Mouse (Mus musculus): ENCODE results near the gene Pfdn2. TPM values are rescaled to one million over a fixed set of nuclear protein-coding genes. Genes with fewer than 3 reads are reported as not detected.

The Pfdn2 gene
- polyA plus RNA-seq, 1 experiment from 2014 or later, result 42.2 TPM

Other genes starting within 250 kb of the Pfdn2 start
- gene Cfap126, start 231.8 kb upstream of the Pfdn2 start, polyA plus RNA-seq (2014; fragmentation: Nextera tagmentation; extraction: Ambion mirVana), result 3.0 and 4.7 TPM in 2 replicates
- 622 and 642 TPM in 2 replicates for gene Sdhc, start 195.1 kb upstream of the Pfdn2 start, polyA plus RNA-seq (2014; fragmentation: Nextera tagmentation; extraction: Ambion mirVana)
- gene Mpz, start 195.0 kb upstream of the Pfdn2 start, polyA plus RNA-seq (2014; fragmentation: Nextera tagmentation; extraction: Ambion mirVana), result not detected in 2 replicates
- 58.8 TPM in 2 replicates for gene Pcp4l1, start 149.4 kb upstream of the Pfdn2 start, polyA plus RNA-seq (2014; fragmentation: Nextera tagmentation; extraction: Ambion mirVana)
- gene Nr1i3, start 131.7 kb upstream of the Pfdn2 start, polyA plus RNA-seq (2014; fragmentation: Nextera tagmentation; extraction: Ambion mirVana), result 0.28 and 0.32 TPM in 2 replicates
- gene Tomm40l, start 123.2 kb upstream of the Pfdn2 start, polyA plus RNA-seq (2014; fragmentation: Nextera tagmentation; extraction: Ambion mirVana), result 54.2 and 58.4 TPM in 2 replicates
- 5.3 TPM in 2 replicates for gene Apoa2, start 120.6 kb upstream of the Pfdn2 start, polyA plus RNA-seq (2014; fragmentation: Nextera tagmentation; extraction: Ambion mirVana)
- 30.1 and 37.7 TPM in 2 replicates for gene Fcer1g, start 111.3 kb upstream of the Pfdn2 start, polyA plus RNA-seq (2014; fragmentation: Nextera tagmentation; extraction: Ambion mirVana)
- 2.8 and 3.0 TPM in 2 replicates for gene Adamts4, start 95.2 kb upstream of the Pfdn2 start, polyA plus RNA-seq (2014; fragmentation: Nextera tagmentation; extraction: Ambion mirVana)
- gene Ndufs2, start 94.3 kb upstream of the Pfdn2 start, polyA plus RNA-seq (2014; fragmentation: Nextera tagmentation; extraction: Ambion mirVana), result 541 and 561 TPM in 2 replicates
- gene B4galt3, start 75.3 kb upstream of the Pfdn2 start, polyA plus RNA-seq (2014; fragmentation: Nextera tagmentation; extraction: Ambion mirVana), result 52.8 and 55.6 TPM in 2 replicates
- 42.9 and 44.8 TPM in 2 replicates for gene Ppox, start 64.5 kb upstream of the Pfdn2 start, polyA plus RNA-seq (2014; fragmentation: Nextera tagmentation; extraction: Ambion mirVana)
- 43.2 and 45.5 TPM in 2 replicates for gene Usp21, start 57.7 kb upstream of the Pfdn2 start, polyA plus RNA-seq (2014; fragmentation: Nextera tagmentation; extraction: Ambion mirVana)
- 96.0 and 111 TPM in 2 replicates for gene Ufc1, start 50.6 kb upstream of the Pfdn2 start, polyA plus RNA-seq (2014; fragmentation: Nextera tagmentation; extraction: Ambion mirVana)
- gene Dedd, start 16.5 kb upstream of the Pfdn2 start, polyA plus RNA-seq (2014; fragmentation: Nextera tagmentation; extraction: Ambion mirVana), result 31.4 and 42.4 TPM in 2 replicates
- 28.4 and 31.8 TPM in 2 replicates for gene Nit1, start within 50 bp of the Pfdn2 start, polyA plus RNA-seq (2014; fragmentation: Nextera tagmentation; extraction: Ambion mirVana)
- 0.63 and 1.0 TPM in 2 replicates for gene Klhdc9, start 15.1 kb downstream of the Pfdn2 start, polyA plus RNA-seq (2014; fragmentation: Nextera tagmentation; extraction: Ambion mirVana)
- gene Nectin4, start 24.4 kb downstream of the Pfdn2 start, polyA plus RNA-seq (2014; fragmentation: Nextera tagmentation; extraction: Ambion mirVana), result 0.12 TPM in 1 of 2 replicates, not detected in the other
- 0.54 and 0.62 TPM in 2 replicates for gene Arhgap30, start 43.3 kb downstream of the Pfdn2 start, polyA plus RNA-seq (2014; fragmentation: Nextera tagmentation; extraction: Ambion mirVana)
- gene Usf1, start 65.6 kb downstream of the Pfdn2 start, polyA plus RNA-seq (2014; fragmentation: Nextera tagmentation; extraction: Ambion mirVana), result 46.7 and 58.5 TPM in 2 replicates
- 1.5 and 2.1 TPM in 2 replicates for gene Tstd1, start 73.2 kb downstream of the Pfdn2 start, polyA plus RNA-seq (2014; fragmentation: Nextera tagmentation; extraction: Ambion mirVana)
- gene F11r, start 91.9 kb downstream of the Pfdn2 start, polyA plus RNA-seq (2014; fragmentation: Nextera tagmentation; extraction: Ambion mirVana), result 70.9 and 74.7 TPM in 2 replicates
- 12.9 and 14.4 TPM in 2 replicates for gene Alyref2, start 157.8 kb downstream of the Pfdn2 start, polyA plus RNA-seq (2014; fragmentation: Nextera tagmentation; extraction: Ambion mirVana)
- gene Itln1, start 189.6 kb downstream of the Pfdn2 start, polyA plus RNA-seq (2014; fragmentation: Nextera tagmentation; extraction: Ambion mirVana), result not detected in 2 replicates
- 0.09 TPM in 1 of 2 replicates, not detected in the other for gene Cd244a, start 213.5 kb downstream of the Pfdn2 start, polyA plus RNA-seq (2014; fragmentation: Nextera tagmentation; extraction: Ambion mirVana)